Mouse (Mus musculus) liver, adult 2 months (tissue): ENCODE measurements around the gene Adamts13.

Experiments used
- CTCF ChIP-seq: fragments of 200-500 bp; IDR thresholded peaks from 2 replicates; pipeline ENCODE4 v1.5.1; 2011; ENCODE audit warnings: low read depth, low read length, control low read depth
- POLR2A ChIP-seq: fragments of 200-500 bp; IDR thresholded peaks from 2 replicates; pipeline ENCODE4 v1.6.1; 2011; ENCODE audit warnings: low read length, control low read depth; ENCODE audit not compliant: insufficient read depth; ENCODE audit errors: extremely low read depth

GRCm38 (mm10) chr2:27039286-27039685, 66.1 kb downstream of the Adamts13 start:
- TF ChIP-seq CTCF (peak; percentile 58), POLR2A (no peak)
